Mouse (Mus musculus) thymus, adult 2 months (tissue): ENCODE measurements at regions not wholly inside any gene's neighbourhood (a gene's known extent, or its start where the extent isn't known, plus 50 kb on each side); places are given as distances from the start of the nearest gene placed in this dataset.

Experiments used
- CTCF ChIP-seq: fragments of 200-500 bp; IDR thresholded peaks from 2 replicates; pipeline ENCODE4 v1.5.1; 2012; ENCODE audit warnings: mild to moderate bottlenecking, control low read depth, low read length, moderate library complexity, borderline replicate concordance; ENCODE audit not compliant: control insufficient read depth, poor library complexity, insufficient read depth; ENCODE audit errors: extremely low read depth
- POLR2A ChIP-seq: fragments of 200-500 bp; IDR thresholded peaks from 2 replicates; pipeline ENCODE4 v1.6.1; 2012; ENCODE audit warnings: mild to moderate bottlenecking, low read length, control low read depth, moderate library complexity; ENCODE audit not compliant: control insufficient read depth, poor library complexity, insufficient read depth; ENCODE audit errors: extremely low read depth

- no peak for TF ChIP-seq POLR2A
- TF ChIP-seq CTCF, result no peak
Measured at GRCm38 (mm10) chr12:117380836-117381235, 135.4 kb upstream of the Rapgef5 start.
